Mouse (Mus musculus) left cerebral cortex, postnatal 25 days (tissue): ENCODE results near the gene Tmem161b. TPM values are rescaled to one million over a fixed set of nuclear protein-coding genes. Genes with fewer than 3 reads are reported as not detected.
A peak's percentile ranks its signal among the peaks of the same experiment; 100 is the strongest.

Source experiments
- DNase-seq, 2 experiments: peaks; one replicate each; pipeline ENCODE4 v3.0.0; 2022; ENCODE audit warnings: low spot score in 2 of 2, mixed read lengths in 1 of 2
- intact Hi-C: fragments of 180-260 bp; cut with DNase I; formaldehyde crosslinking; loops from one replicate; pipeline ENCODE4 v1.15.1; 2025
- microRNA-seq, 2 experiments: library from miRNA; unstranded; fragments of <30 nt; microRNA quantifications; one replicate each; pipeline ENCODE4 v1.2.0; 2022
- total RNA-seq, 2 experiments: library from RNA; stranded (reverse); gene quantifications; 2 replicates each; pipeline ENCODE4 v1.2.3; 2021

Tmem161b gene
- total RNA-seq, 2 experiments from 2014 or later: 28.3 to 34.7 TPM

- peak in 1 of 2 experiments; percentile 8 for DNase-seq
- intact Hi-C loops: no loop called here
These were observed 121.8 kb downstream of the Tmem161b start for GRCm38 (mm10) chr13:84343691-84344495.

- peak; percentile 41 to 57 for DNase-seq
- intact Hi-C loops: loop anchor here (5.0 kb wide), 2 partner anchors 103 to 682 kb away; no protein-coding TSS in a partner anchor
These were observed 122.6 kb downstream of the Tmem161b start for GRCm38 (mm10) chr13:84344711-84345110.

- intact Hi-C loops: loop anchor here (5.0 kb wide), 2 partner anchors 102 to 683 kb away; no protein-coding TSS in a partner anchor
These were observed 123.0 kb downstream of the Tmem161b start for GRCm38 (mm10) chr13:84345114-84345513.

More at GRCm38 (mm10) chr13:84345114-84345513, 123.0 kb downstream of the Tmem161b start:
- peak in 1 of 2 experiments; percentile 38 for DNase-seq

Small RNA genes lying within 50 kb of the gene (microRNA-seq; reads per million reads assigned to microRNA genes)
- gene Gm24331: 0 reads per million in 2 experiments
